Mouse (Mus musculus): ENCODE data around the gene Rad9b. TPM values are rescaled to one million over a fixed set of nuclear protein-coding genes. Genes with fewer than 3 reads are reported as not detected.

The Rad9b gene
- polyA plus RNA-seq, 1 experiment from 2014 or later: 12.6 TPM

GRCm38 (mm10) chr5:122343768-122344167 lies 10.3 kb downstream of the Rad9b start:
- 58% methylated on average over 7 of the region's 7 CpGs for WGBS
- Histone ChIP-seq H3K4me2 (ENCODE audit: low read depth, low read length, severe bottlenecking) (no peak overlapping the region), H3K36me3 (ENCODE audit: control insufficient read depth, insufficient read depth, low read length) (no peaks in the 10 kb centered on the region), H3K4me3 (ENCODE audit: low read depth, low read length) (no peak overlapping the region), H3K9me3 (ENCODE audit: control insufficient read depth, low read length) (peaks cover 3% of the 10 kb centered on the region), H3K9ac (ENCODE audit: low read length) (no peak overlapping the region), H3K4me1 (replicated peaks; ENCODE audit: control insufficient read depth, insufficient read depth, low read length) (no peaks in the 10 kb centered on the region), H3K27ac (ENCODE audit: low read depth, low read length) (no peak overlapping the region), H3K27me3 (ENCODE audit: control insufficient read depth, insufficient read depth, low read length) (no peaks in the 10 kb centered on the region)
- DNase-seq (ENCODE audit: low spot score) (no peak), ATAC-seq (replicated peaks; ENCODE audit: low FRiP score) (no peak)

GRCm38 (mm10) chr5:122342874-122343273 lies 11.2 kb downstream of the Rad9b start:
- WGBS: 86% methylated on average over 1 of the region's 1 CpGs
- no peaks in the 10 kb centered on the region for H3K36me3 ChIP-seq (ENCODE audit: control insufficient read depth, insufficient read depth, low read length)
- ATAC-seq (replicated peaks; ENCODE audit: low FRiP score) (no peak), DNase-seq (ENCODE audit: low spot score) (no peak)
- H3K4me2 ChIP-seq (ENCODE audit: low read depth, low read length, severe bottlenecking): no peak overlapping the region
- no peaks in the 10 kb centered on the region for H3K27me3 ChIP-seq (ENCODE audit: control insufficient read depth, insufficient read depth, low read length)
- H3K27ac ChIP-seq (ENCODE audit: low read depth, low read length): no peak overlapping the region
- H3K9ac ChIP-seq (ENCODE audit: low read length): no peak overlapping the region
- H3K9me3 ChIP-seq (ENCODE audit: control insufficient read depth, low read length): peaks cover 3% of the 10 kb centered on the region
- H3K4me1 ChIP-seq (replicated peaks; ENCODE audit: control insufficient read depth, insufficient read depth, low read length): no peaks in the 10 kb centered on the region
- no peak overlapping the region for H3K4me3 ChIP-seq (ENCODE audit: low read depth, low read length)

- Histone ChIP-seq H3K9ac (ENCODE audit: low read length) (no peak overlapping the region), H3K27ac (ENCODE audit: low read depth, low read length) (no peak overlapping the region), H3K9me3 (ENCODE audit: control insufficient read depth, low read length) (no peaks in the 10 kb centered on the region), H3K27me3 (ENCODE audit: control insufficient read depth, insufficient read depth, low read length) (no peaks in the 10 kb centered on the region), H3K4me2 (ENCODE audit: low read depth, low read length, severe bottlenecking) (no peak overlapping the region), H3K36me3 (ENCODE audit: control insufficient read depth, insufficient read depth, low read length) (no peaks in the 10 kb centered on the region), H3K4me1 (replicated peaks; ENCODE audit: control insufficient read depth, insufficient read depth, low read length) (no peaks in the 10 kb centered on the region), H3K4me3 (ENCODE audit: low read depth, low read length) (no peak overlapping the region)
- DNase-seq (ENCODE audit: low spot score) (no peak), ATAC-seq (replicated peaks; ENCODE audit: low FRiP score) (no peak)
- WGBS: 89% methylated on average over 7 of the region's 7 CpGs
Observed at GRCm38 (mm10) chr5:122336554-122337294, 17.3 kb downstream of the Rad9b start.

- no peak for ATAC-seq (replicated peaks; ENCODE audit: low FRiP score)
- Histone ChIP-seq H3K36me3 (ENCODE audit: control insufficient read depth, insufficient read depth, low read length) (no peaks in the 10 kb centered on the region), H3K9me3 (ENCODE audit: control insufficient read depth, low read length) (no peaks in the 10 kb centered on the region), H3K4me2 (ENCODE audit: low read depth, low read length, severe bottlenecking) (no peak overlapping the region), H3K4me1 (replicated peaks; ENCODE audit: control insufficient read depth, insufficient read depth, low read length) (no peaks in the 10 kb centered on the region), H3K9ac (ENCODE audit: low read length) (no peak overlapping the region), H3K27ac (ENCODE audit: low read depth, low read length) (no peak overlapping the region), H3K4me3 (ENCODE audit: low read depth, low read length) (no peak overlapping the region), H3K27me3 (ENCODE audit: control insufficient read depth, insufficient read depth, low read length) (no peaks in the 10 kb centered on the region)
- WGBS: 86% methylated on average over 3 of the region's 3 CpGs
- DNase-seq (ENCODE audit: low spot score): no peak
Observed at GRCm38 (mm10) chr5:122334682-122335081, 19.4 kb downstream of the Rad9b start.

- no peak for ATAC-seq (replicated peaks; ENCODE audit: low FRiP score)
- Histone ChIP-seq H3K4me2 (ENCODE audit: low read depth, low read length, severe bottlenecking) (no peak overlapping the region), H3K27me3 (ENCODE audit: control insufficient read depth, insufficient read depth, low read length) (no peaks in the 10 kb centered on the region), H3K4me1 (replicated peaks; ENCODE audit: control insufficient read depth, insufficient read depth, low read length) (no peaks in the 10 kb centered on the region), H3K4me3 (ENCODE audit: low read depth, low read length) (no peak overlapping the region), H3K27ac (ENCODE audit: low read depth, low read length) (no peak overlapping the region), H3K36me3 (ENCODE audit: control insufficient read depth, insufficient read depth, low read length) (no peaks in the 10 kb centered on the region), H3K9ac (ENCODE audit: low read length) (no peak overlapping the region), H3K9me3 (ENCODE audit: control insufficient read depth, low read length) (no peaks in the 10 kb centered on the region)
- 94% methylated on average over 4 of the region's 4 CpGs for WGBS
- DNase-seq (ENCODE audit: low spot score): no peak
Observed at GRCm38 (mm10) chr5:122330269-122330668, 23.8 kb downstream of the Rad9b start.

- ATAC-seq (replicated peaks; ENCODE audit: low FRiP score) (no peak), DNase-seq (ENCODE audit: low spot score) (no peak)
- 97% methylated on average over 3 of the region's 3 CpGs for WGBS
- H3K4me2 ChIP-seq (ENCODE audit: low read depth, low read length, severe bottlenecking): no peak overlapping the region
- H3K27me3 ChIP-seq (ENCODE audit: control insufficient read depth, insufficient read depth, low read length): no peaks in the 10 kb centered on the region
- no peak overlapping the region for H3K27ac ChIP-seq (ENCODE audit: low read depth, low read length)
- H3K9ac ChIP-seq (ENCODE audit: low read length): no peak overlapping the region
- no peak overlapping the region for H3K4me3 ChIP-seq (ENCODE audit: low read depth, low read length)
- no peaks in the 10 kb centered on the region for H3K4me1 ChIP-seq (replicated peaks; ENCODE audit: control insufficient read depth, insufficient read depth, low read length)
- H3K36me3 ChIP-seq (ENCODE audit: control insufficient read depth, insufficient read depth, low read length): no peaks in the 10 kb centered on the region; the same call in 1 of the 2 replicates
- H3K9me3 ChIP-seq (ENCODE audit: control insufficient read depth, low read length): no peaks in the 10 kb centered on the region
Observed at GRCm38 (mm10) chr5:122327283-122327682, 26.8 kb downstream of the Rad9b start.

GRCm38 (mm10) chr5:122325477-122325876 lies 28.6 kb downstream of the Rad9b start:
- ATAC-seq (replicated peaks; ENCODE audit: low FRiP score) (no peak), DNase-seq (ENCODE audit: low spot score) (no peak)
- Histone ChIP-seq H3K27ac (ENCODE audit: low read depth, low read length) (no peak overlapping the region), H3K4me3 (ENCODE audit: low read depth, low read length) (no peak overlapping the region), H3K4me1 (replicated peaks; ENCODE audit: control insufficient read depth, insufficient read depth, low read length) (no peaks in the 10 kb centered on the region), H3K4me2 (ENCODE audit: low read depth, low read length, severe bottlenecking) (no peak overlapping the region), H3K9me3 (ENCODE audit: control insufficient read depth, low read length) (no peaks in the 10 kb centered on the region), H3K27me3 (ENCODE audit: control insufficient read depth, insufficient read depth, low read length) (no peaks in the 10 kb centered on the region), H3K9ac (ENCODE audit: low read length) (no peak overlapping the region), H3K36me3 (ENCODE audit: control insufficient read depth, insufficient read depth, low read length) (no peaks in the 10 kb centered on the region; the same call in 1 of the 2 replicates)
- 88% methylated on average over 8 of the region's 8 CpGs for WGBS

- Histone ChIP-seq H3K9ac (ENCODE audit: low read length) (no peak overlapping the region), H3K4me3 (ENCODE audit: low read depth, low read length) (no peak overlapping the region), H3K27ac (ENCODE audit: low read depth, low read length) (no peak overlapping the region), H3K4me1 (replicated peaks; ENCODE audit: control insufficient read depth, insufficient read depth, low read length) (no peaks in the 10 kb centered on the region), H3K27me3 (ENCODE audit: control insufficient read depth, insufficient read depth, low read length) (no peaks in the 10 kb centered on the region), H3K4me2 (ENCODE audit: low read depth, low read length, severe bottlenecking) (no peak overlapping the region), H3K9me3 (ENCODE audit: control insufficient read depth, low read length) (no peaks in the 10 kb centered on the region), H3K36me3 (ENCODE audit: control insufficient read depth, insufficient read depth, low read length) (no peaks in the 10 kb centered on the region; the same call in 1 of the 2 replicates)
- no peak for DNase-seq (ENCODE audit: low spot score)
- ATAC-seq (replicated peaks; ENCODE audit: low FRiP score): no peak
- WGBS: 92% methylated on average over 23 of the region's 23 CpGs
Observed at GRCm38 (mm10) chr5:122324608-122325431, 29.2 kb downstream of the Rad9b start.
